Mouse (Mus musculus): Measurements from ENCODE around the gene Hmga2. TPM values are rescaled to one million over a fixed set of nuclear protein-coding genes. Genes with fewer than 3 reads are reported as not detected.

Gene Hmga2
- polyA plus RNA-seq, 1 experiment from 2014 or later, result 0.45 TPM

DNA sequence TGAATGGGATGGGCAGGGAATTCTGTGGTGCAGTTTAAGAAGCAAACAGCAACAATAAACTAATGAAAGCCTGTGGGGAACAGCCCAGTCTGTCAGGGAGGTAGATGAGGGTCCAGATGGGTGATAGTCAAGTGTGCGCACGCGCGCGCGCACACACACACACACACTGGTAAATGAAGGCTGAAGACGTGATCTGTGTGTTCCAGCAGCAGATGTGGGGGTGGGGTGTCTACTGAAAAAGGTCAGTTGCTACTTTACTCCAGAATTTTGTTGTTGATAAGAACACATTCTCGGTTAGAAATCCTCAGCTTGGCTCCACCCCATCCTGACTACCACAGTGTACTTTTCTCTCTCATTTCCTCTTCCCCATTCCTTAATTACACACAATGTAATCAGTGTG, 17.4 kb downstream of the Hmga2 start:
- Histone ChIP-seq H3K9ac (ENCODE audit: low read depth, low read length) (no peak overlapping the region), H3K27ac (ENCODE audit: low read length) (no peak overlapping the region), H3K27me3 (ENCODE audit: control insufficient read depth, insufficient read depth, low read depth, low read length) (no peaks in the 10 kb centered on the region), H3K4me1 (ENCODE audit: control insufficient read depth, insufficient read depth, low read length) (0 out of 2 replicates have a peak, but pooled peaks cover 3% of the 10 kb centered on the region), H3K4me3 (ENCODE audit: low read depth, low read length) (no peak overlapping the region), H3K36me3 (ENCODE audit: control insufficient read depth, insufficient read depth, low read length) (no peaks in the 10 kb centered on the region), H3K4me2 (ENCODE audit: low read length) (no peak overlapping the region), H3K9me3 (replicated peaks; ENCODE audit: control insufficient read depth, low read length, poor library complexity, severe bottlenecking) (no peaks in the 10 kb centered on the region)
- 97% methylated on average over 8 of the region's 8 CpGs for WGBS
- ATAC-seq, result no peak

DNA sequence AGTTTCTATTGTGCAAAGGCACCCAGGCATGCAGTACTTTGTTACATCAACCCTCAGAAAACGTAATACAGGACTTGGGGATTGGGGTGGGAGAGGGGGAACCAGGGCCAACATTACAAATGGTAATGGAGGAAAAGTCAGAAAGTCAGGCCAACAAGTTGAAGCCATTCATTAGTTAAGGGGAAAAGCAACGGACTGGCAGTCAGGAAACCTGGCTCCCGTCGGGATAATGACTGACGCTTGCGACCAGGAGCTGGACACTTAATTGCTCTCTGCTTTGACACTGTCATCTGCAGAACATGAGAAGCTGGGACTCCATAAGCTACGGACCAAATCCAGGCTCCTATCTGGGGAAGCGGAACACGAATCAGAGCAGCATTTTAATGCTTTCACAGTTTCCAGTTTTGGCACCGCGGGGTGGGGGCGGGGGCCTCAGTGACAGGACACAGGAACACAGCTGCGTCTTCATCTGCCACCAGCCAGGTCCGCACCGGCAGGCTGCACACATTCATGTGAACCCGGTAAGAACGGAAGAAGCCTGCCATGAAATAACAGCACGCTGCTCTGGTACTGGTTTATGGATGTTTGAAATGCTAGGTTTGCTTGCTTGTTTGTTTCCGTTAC, 26.5 kb downstream of the Hmga2 start:
- H3K4me2 ChIP-seq (ENCODE audit: low read length), result peak overlapping the region; percentile 49
- H3K27me3 ChIP-seq (ENCODE audit: control insufficient read depth, insufficient read depth, low read depth, low read length), result no peaks in the 10 kb centered on the region
- H3K9ac ChIP-seq (ENCODE audit: low read depth, low read length), result no peak overlapping the region
- no peak overlapping the region for H3K27ac ChIP-seq (ENCODE audit: low read length)
- peaks cover 6% of the 10 kb centered on the region; the same call in 1 of the 2 replicates for H3K4me1 ChIP-seq (ENCODE audit: control insufficient read depth, insufficient read depth, low read length)
- 37% methylated on average over 19 of the region's 19 CpGs for WGBS
- H3K36me3 ChIP-seq (ENCODE audit: control insufficient read depth, insufficient read depth, low read length), result no peaks in the 10 kb centered on the region
- H3K4me3 ChIP-seq (ENCODE audit: low read depth, low read length), result peak overlapping the region; percentile 9; the same call in 1 of the 2 replicates
- H3K9me3 ChIP-seq (replicated peaks; ENCODE audit: control insufficient read depth, low read length, poor library complexity, severe bottlenecking), result no peaks in the 10 kb centered on the region
- no peak for ATAC-seq

- no peak overlapping the region for H3K9ac ChIP-seq (ENCODE audit: low read depth, low read length)
- H3K27me3 ChIP-seq (ENCODE audit: control insufficient read depth, insufficient read depth, low read depth, low read length), result no peaks in the 10 kb centered on the region
- H3K4me3 ChIP-seq (ENCODE audit: low read depth, low read length), result no peak overlapping the region
- H3K4me1 ChIP-seq (ENCODE audit: control insufficient read depth, insufficient read depth, low read length), result peaks cover 15% of the 10 kb centered on the region
- H3K27ac ChIP-seq (ENCODE audit: low read length), result no peak overlapping the region
- H3K4me2 ChIP-seq (ENCODE audit: low read length), result no peak overlapping the region
- no peak for ATAC-seq
- H3K9me3 ChIP-seq (replicated peaks; ENCODE audit: control insufficient read depth, low read length, poor library complexity, severe bottlenecking), result no peaks in the 10 kb centered on the region
- H3K36me3 ChIP-seq (ENCODE audit: control insufficient read depth, insufficient read depth, low read length), result no peaks in the 10 kb centered on the region
- WGBS, result 96% methylated on average over 6 of the region's 6 CpGs
Measured at GRCm38 (mm10) chr10:120446799-120447198, 29.5 kb downstream of the Hmga2 start.

GRCm38 (mm10) chr10:120446206-120446605, 30.1 kb downstream of the Hmga2 start:
- H3K36me3 ChIP-seq (ENCODE audit: control insufficient read depth, insufficient read depth, low read length), result no peaks in the 10 kb centered on the region
- H3K9ac ChIP-seq (ENCODE audit: low read depth, low read length), result no peak overlapping the region
- H3K27ac ChIP-seq (ENCODE audit: low read length), result no peak overlapping the region
- H3K4me3 ChIP-seq (ENCODE audit: low read depth, low read length), result no peak overlapping the region
- no peaks in the 10 kb centered on the region for H3K9me3 ChIP-seq (replicated peaks; ENCODE audit: control insufficient read depth, low read length, poor library complexity, severe bottlenecking)
- H3K4me2 ChIP-seq (ENCODE audit: low read length), result no peak overlapping the region
- ATAC-seq, result no peak
- peaks cover 15% of the 10 kb centered on the region for H3K4me1 ChIP-seq (ENCODE audit: control insufficient read depth, insufficient read depth, low read length)
- WGBS, result 90% methylated on average over 9 of the region's 9 CpGs
- H3K27me3 ChIP-seq (ENCODE audit: control insufficient read depth, insufficient read depth, low read depth, low read length), result no peaks in the 10 kb centered on the region

DNA sequence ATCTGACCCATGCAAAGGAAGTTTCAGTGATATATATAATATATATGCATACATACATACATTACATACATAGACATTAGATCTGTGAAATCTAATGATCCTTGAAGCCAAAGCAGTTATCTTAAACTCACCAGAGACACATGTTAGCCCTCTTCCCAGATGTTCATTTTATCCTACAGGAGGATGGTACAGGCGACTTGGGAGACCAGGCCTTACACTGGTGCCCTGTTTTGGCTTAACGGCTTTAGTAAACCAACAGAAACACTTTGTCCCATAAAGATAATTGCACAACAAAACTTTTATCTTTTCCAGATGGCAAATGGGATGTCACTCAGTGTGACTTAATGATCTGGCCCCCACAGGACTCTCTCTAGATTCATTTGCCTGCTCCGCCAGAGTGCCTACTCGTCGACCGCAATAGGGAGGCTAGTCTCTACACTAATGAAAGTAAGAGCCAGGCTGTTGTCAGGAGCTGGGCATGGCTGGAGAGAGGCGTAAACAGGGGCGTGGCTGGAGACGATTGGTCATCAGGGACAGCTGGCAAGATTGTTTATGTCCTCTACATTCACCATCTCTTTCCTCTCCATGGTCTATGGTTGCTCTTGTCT, 31.7 kb downstream of the Hmga2 start:
- Histone ChIP-seq H3K4me2 (ENCODE audit: low read length) (no peak overlapping the region), H3K27me3 (ENCODE audit: control insufficient read depth, insufficient read depth, low read depth, low read length) (no peaks in the 10 kb centered on the region), H3K27ac (ENCODE audit: low read length) (no peak overlapping the region), H3K4me3 (ENCODE audit: low read depth, low read length) (no peak overlapping the region), H3K4me1 (ENCODE audit: control insufficient read depth, insufficient read depth, low read length) (peaks cover 11% of the 10 kb centered on the region), H3K9ac (ENCODE audit: low read depth, low read length) (no peak overlapping the region), H3K36me3 (ENCODE audit: control insufficient read depth, insufficient read depth, low read length) (no peaks in the 10 kb centered on the region), H3K9me3 (replicated peaks; ENCODE audit: control insufficient read depth, low read length, poor library complexity, severe bottlenecking) (no peaks in the 10 kb centered on the region)
- no peak for ATAC-seq
- 89% methylated on average over 9 of the region's 9 CpGs for WGBS

DNA sequence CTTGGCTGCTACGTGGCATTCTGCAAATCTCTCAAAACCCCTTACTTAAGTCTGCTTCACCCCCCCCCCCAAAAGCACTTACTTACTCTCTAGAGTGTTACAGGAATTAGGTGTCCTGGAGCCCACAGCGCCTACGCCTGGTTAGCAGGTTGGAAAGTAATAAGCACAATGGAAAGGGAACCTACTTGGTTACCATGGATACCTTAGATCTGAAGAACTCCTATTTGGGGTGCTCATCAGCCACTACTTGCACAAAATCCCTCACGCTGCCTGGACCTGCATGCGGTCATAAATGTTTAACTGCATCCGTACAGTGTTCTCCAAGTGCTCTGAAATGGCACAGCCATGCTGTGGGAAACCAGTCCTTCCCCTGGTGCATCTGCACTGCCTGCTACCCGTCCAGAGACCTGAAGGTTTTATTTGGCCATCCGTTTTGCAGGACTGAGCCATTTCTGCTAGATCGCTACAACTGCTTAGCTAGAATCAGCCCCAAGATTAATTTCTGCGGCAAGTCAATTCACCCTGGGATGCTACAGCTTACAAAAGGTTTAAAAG, 32.4 kb downstream of the Hmga2 start:
- Histone ChIP-seq H3K4me1 (ENCODE audit: control insufficient read depth, insufficient read depth, low read length) (peaks cover 9% of the 10 kb centered on the region), H3K27ac (ENCODE audit: low read length) (peak overlapping the region; percentile 47; the same call in 1 of the 2 replicates), H3K36me3 (ENCODE audit: control insufficient read depth, insufficient read depth, low read length) (no peaks in the 10 kb centered on the region), H3K27me3 (ENCODE audit: control insufficient read depth, insufficient read depth, low read depth, low read length) (no peaks in the 10 kb centered on the region), H3K9me3 (replicated peaks; ENCODE audit: control insufficient read depth, low read length, poor library complexity, severe bottlenecking) (no peaks in the 10 kb centered on the region), H3K9ac (ENCODE audit: low read depth, low read length) (no peak overlapping the region), H3K4me2 (ENCODE audit: low read length) (peak overlapping the region; percentile 14; the same call in 1 of the 2 replicates), H3K4me3 (ENCODE audit: low read depth, low read length) (no peak overlapping the region)
- WGBS, result 48% methylated on average over 10 of the region's 10 CpGs
- ATAC-seq, result peak; percentile 76; the same call in 1 of the 2 replicates

- H3K9me3 ChIP-seq (replicated peaks; ENCODE audit: control insufficient read depth, low read length, poor library complexity, severe bottlenecking), result no peaks in the 10 kb centered on the region
- ATAC-seq, result no peak
Measured at GRCm38 (mm10) chr10:120441254-120441653, 35.0 kb downstream of the Hmga2 start.

GRCm38 (mm10) chr10:120434433-120434832, 41.8 kb downstream of the Hmga2 start:
- ATAC-seq, result no peak
- 42% methylated on average over 7 of the region's 7 CpGs for WGBS

More at GRCm38 (mm10) chr10:120441254-120441653, 35.0 kb downstream of the Hmga2 start:
- Histone ChIP-seq H3K4me2 (ENCODE audit: low read length) (no peak overlapping the region), H3K4me3 (ENCODE audit: low read depth, low read length) (no peak overlapping the region), H3K27ac (ENCODE audit: low read length) (no peak overlapping the region), H3K36me3 (ENCODE audit: control insufficient read depth, insufficient read depth, low read length) (no peaks in the 10 kb centered on the region), H3K27me3 (ENCODE audit: control insufficient read depth, insufficient read depth, low read depth, low read length) (no peaks in the 10 kb centered on the region), H3K9ac (ENCODE audit: low read depth, low read length) (no peak overlapping the region), H3K4me1 (ENCODE audit: control insufficient read depth, insufficient read depth, low read length) (peaks cover 9% of the 10 kb centered on the region)
- 40% methylated on average over 11 of the region's 11 CpGs for WGBS

DNA sequence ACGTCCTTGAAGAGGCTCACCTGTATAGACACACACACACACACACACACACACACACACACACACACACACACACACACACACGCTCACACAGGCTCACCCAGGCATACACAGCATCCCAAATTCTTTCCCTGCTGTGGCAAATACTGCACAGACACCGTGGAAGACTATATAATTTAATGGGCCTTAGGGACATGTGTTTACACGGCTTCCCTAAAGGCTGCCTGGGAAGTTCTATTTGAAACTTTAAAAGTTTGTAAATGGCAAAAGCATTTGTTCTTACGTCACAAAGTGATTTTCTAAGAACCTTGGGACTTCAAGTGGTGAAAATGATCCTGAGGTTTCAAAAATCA, 42.8 kb downstream of the Hmga2 start:
- no peak for ATAC-seq
- Histone ChIP-seq H3K9ac (ENCODE audit: low read depth, low read length) (no peak overlapping the region), H3K9me3 (replicated peaks; ENCODE audit: control insufficient read depth, low read length, poor library complexity, severe bottlenecking) (no peaks in the 10 kb centered on the region), H3K4me1 (ENCODE audit: control insufficient read depth, insufficient read depth, low read length) (0 out of 2 replicates have a peak, but pooled peaks cover 2% of the 10 kb centered on the region), H3K4me3 (ENCODE audit: low read depth, low read length) (no peak overlapping the region), H3K27me3 (ENCODE audit: control insufficient read depth, insufficient read depth, low read depth, low read length) (no peaks in the 10 kb centered on the region), H3K27ac (ENCODE audit: low read length) (no peak overlapping the region), H3K4me2 (ENCODE audit: low read length) (no peak overlapping the region), H3K36me3 (ENCODE audit: control insufficient read depth, insufficient read depth, low read length) (no peaks in the 10 kb centered on the region)
- 84% methylated on average over 5 of the region's 5 CpGs for WGBS

More at GRCm38 (mm10) chr10:120434433-120434832, 41.8 kb downstream of the Hmga2 start:
- H3K4me1 ChIP-seq (ENCODE audit: control insufficient read depth, insufficient read depth, low read length), result 0 out of 2 replicates have a peak, but pooled peaks cover 2% of the 10 kb centered on the region
- H3K9me3 ChIP-seq (replicated peaks; ENCODE audit: control insufficient read depth, low read length, poor library complexity, severe bottlenecking), result no peaks in the 10 kb centered on the region
- no peak overlapping the region for H3K27ac ChIP-seq (ENCODE audit: low read length)
- no peak overlapping the region for H3K4me2 ChIP-seq (ENCODE audit: low read length)
- no peak overlapping the region for H3K9ac ChIP-seq (ENCODE audit: low read depth, low read length)
- no peaks in the 10 kb centered on the region for H3K27me3 ChIP-seq (ENCODE audit: control insufficient read depth, insufficient read depth, low read depth, low read length)
- no peak overlapping the region for H3K4me3 ChIP-seq (ENCODE audit: low read depth, low read length)
- H3K36me3 ChIP-seq (ENCODE audit: control insufficient read depth, insufficient read depth, low read length), result no peaks in the 10 kb centered on the region

Data from midbrain, embryonic 16.5 days (tissue).